23 mouse cellular contexts compared by ENCODE assay signal in genomic region chr19:20557211-20557610, GRCm38 (mm10).
DNase-seq lines count a peak whose midpoint lies in the region; ATAC-seq and TF ChIP-seq lines count a peak whose summit lies in the region.
"Had no signal": no experiment of that assay in that cellular context is flagged by ENCODE, and none has a peak within 500 bp of the region (broad histone marks: within the 10 kb centered on the region; RNA-seq: fewer than 3 reads in every experiment).

No protein-coding gene starts in this region.

- no peak overlapping the region for H3K4me3 ChIP-seq in kidney, embryonic 16.5 days (ENCODE audit: low read length)
- no peak overlapping the region for H3K4me3 ChIP-seq in lung, postnatal 0 days (ENCODE audit: low read depth, low read length)
- H3K4me3 ChIP-seq in lung, adult 2 months (replicated peaks; ENCODE audit: extremely low read depth, low read depth, low read length), result no peak overlapping the region
- no peak overlapping the region for H3K4me3 ChIP-seq in stomach, postnatal 0 days (ENCODE audit: low read depth, low read length)
- H3K4me3 ChIP-seq: embryonic facial prominence, embryonic 10.5 days; heart, adult 2 months; heart, embryonic 15.5 days; hindbrain, embryonic 10.5 days; intestine, embryonic 15.5 days had no signal

- no peaks in the 10 kb centered on the region for H3K27me3 ChIP-seq in kidney, embryonic 16.5 days (ENCODE audit: insufficient read depth, low read length)
- no peaks in the 10 kb centered on the region for H3K27me3 ChIP-seq in lung, postnatal 0 days (replicated peaks; ENCODE audit: insufficient read depth, low read length)
- no peaks in the 10 kb centered on the region for H3K27me3 ChIP-seq in stomach, postnatal 0 days (ENCODE audit: control insufficient read depth, insufficient read depth, low read length)
- H3K27me3 ChIP-seq: heart, embryonic 15.5 days; intestine, embryonic 15.5 days had no signal

- intact Hi-C loops in heart, postnatal 25 days (cut with DNase I), result no loop called here

- no peak overlapping the region for H3K27ac ChIP-seq in kidney, embryonic 16.5 days (ENCODE audit: low read length)
- no peak overlapping the region for H3K27ac ChIP-seq in lung, postnatal 0 days (ENCODE audit: low read length)
- H3K27ac ChIP-seq in stomach, postnatal 0 days (replicated peaks), result 0 out of 2 replicates have a peak overlapping the region, but pooled peaks have one; percentile 1
- H3K27ac ChIP-seq: embryonic facial prominence, embryonic 10.5 days; heart, adult 2 months; heart, embryonic 15.5 days; hindbrain, embryonic 10.5 days; hindbrain, embryonic 14.5 days; intestine, embryonic 15.5 days had no signal

- H3K4me1 ChIP-seq in kidney, embryonic 16.5 days (ENCODE audit: insufficient read depth, low read length), result no peaks in the 10 kb centered on the region
- no peaks in the 10 kb centered on the region for H3K4me1 ChIP-seq in lung, postnatal 0 days (ENCODE audit: insufficient read depth, low read depth, low read length)
- no peaks in the 10 kb centered on the region for H3K4me1 ChIP-seq in lung, adult 2 months (ENCODE audit: control insufficient read depth, insufficient read depth, low read length)
- no peaks in the 10 kb centered on the region for H3K4me1 ChIP-seq in stomach, postnatal 0 days (replicated peaks; ENCODE audit: control insufficient read depth, insufficient read depth)
- H3K4me1 ChIP-seq: embryonic facial prominence, embryonic 10.5 days; heart, embryonic 15.5 days; hindbrain, embryonic 10.5 days; intestine, embryonic 15.5 days had no signal

- no peak overlapping the region for H3K4me2 ChIP-seq in kidney, embryonic 16.5 days (replicated peaks; ENCODE audit: low read depth, low read length)
- H3K4me2 ChIP-seq in lung, postnatal 0 days (replicated peaks; ENCODE audit: low read depth, low read length), result no peak overlapping the region
- no peak overlapping the region for H3K4me2 ChIP-seq in stomach, postnatal 0 days (replicated peaks; ENCODE audit: low read depth)
- H3K4me2 ChIP-seq: heart, embryonic 11.5 days; heart, embryonic 15.5 days; hindbrain, embryonic 14.5 days; intestine, embryonic 15.5 days had no signal

- no peaks in the 10 kb centered on the region for H3K9me3 ChIP-seq in kidney, embryonic 16.5 days (ENCODE audit: low read length)
- H3K9me3 ChIP-seq in lung, postnatal 0 days (ENCODE audit: low read length), result no peaks in the 10 kb centered on the region
- H3K9me3 ChIP-seq in stomach, postnatal 0 days (ENCODE audit: control insufficient read depth, low read length), result no peaks in the 10 kb centered on the region
- H3K9me3 ChIP-seq: embryonic facial prominence, embryonic 10.5 days; G1E; heart, embryonic 15.5 days; hindbrain, embryonic 10.5 days; intestine, embryonic 15.5 days had no signal

- TF ChIP-seq EP300 in lung, postnatal 0 days (IDR thresholded peaks at IDR 0.05), result 0 out of 2 replicates have a peak, but pooled peaks have one; percentile 13
- no peak for TF ChIP-seq EP300 in stomach, postnatal 0 days (optimal IDR thresholded peaks at IDR 0.05)

- H3K9ac ChIP-seq in kidney, embryonic 16.5 days (replicated peaks; ENCODE audit: low read length), result no peak overlapping the region
- no peak overlapping the region for H3K9ac ChIP-seq in lung, postnatal 0 days (replicated peaks; ENCODE audit: low read depth)
- H3K9ac ChIP-seq in stomach, postnatal 0 days (ENCODE audit: low read length), result no peak overlapping the region
- H3K9ac ChIP-seq: heart, embryonic 15.5 days; hindbrain, embryonic 14.5 days; intestine, embryonic 15.5 days had no signal

- no peak for TF ChIP-seq POLR2A in lung, adult 2 months (IDR thresholded peaks at IDR 0.05; ENCODE audit: borderline replicate concordance, extremely low read depth, low read depth, low read length)

- no peaks in the 10 kb centered on the region for H3K36me3 ChIP-seq in kidney, embryonic 16.5 days (ENCODE audit: insufficient read depth, low read length)
- no peaks in the 10 kb centered on the region for H3K36me3 ChIP-seq in lung, postnatal 0 days (ENCODE audit: insufficient read depth, low read length)
- H3K36me3 ChIP-seq in stomach, postnatal 0 days (ENCODE audit: control insufficient read depth, insufficient read depth, low read length), result no peaks in the 10 kb centered on the region
- H3K36me3 ChIP-seq: embryonic facial prominence, embryonic 10.5 days; G1E; heart, embryonic 15.5 days; hindbrain, embryonic 10.5 days; intestine, embryonic 15.5 days had no signal

- DNase-seq in kidney, postnatal 36 days, result no peak
- no peak for DNase-seq in lung, postnatal 0 days (ENCODE audit: low spot score)
- no peak for DNase-seq in lung, adult 2 months
- DNase-seq in fibroblast of lung, adult 2 months (ENCODE audit: low read depth), result peak; percentile 15
- no peak for DNase-seq in stomach, postnatal 0 days (ENCODE audit: low spot score)
- DNase-seq in heart, postnatal 25 days (ENCODE audit: low spot score), result no peak
- no peak for DNase-seq in thymus, postnatal 10 days (ENCODE audit: low spot score in 2 of 2)
- DNase-seq: adrenal gland, postnatal 14 days; B cell, adult 2 months; cerebellum, adult 18-20 months; cerebellum, postnatal 10 days; gastrocnemius, postnatal 36 days; heart, adult 2 months; heart, postnatal 14 days had no signal

- 82% methylated on average over 4 of the region's 4 CpGs for WGBS in kidney, embryonic 16.5 days
- WGBS in lung, postnatal 0 days, result 37% methylated on average over 4 of the region's 4 CpGs
- 61% methylated on average over 4 of the region's 4 CpGs for WGBS in lung, adult 2 months
- 56% methylated on average over 4 of the region's 4 CpGs for WGBS in stomach, postnatal 0 days

- peak; percentile 42; the same call in 1 of the 2 replicates for ATAC-seq in kidney, embryonic 16.5 days (ENCODE audit: low FRiP score, low TSS enrichment)
- ATAC-seq in lung, postnatal 0 days, result no peak
- no peak for ATAC-seq in stomach, postnatal 0 days (ENCODE audit: low FRiP score, low TSS enrichment)
- ATAC-seq: CD4-positive, CD25-positive, alpha-beta regulatory T cell, adult 4 months; intestine, embryonic 15.5 days had no signal

- TF ChIP-seq CTCF in lung, postnatal 0 days (IDR thresholded peaks at IDR 0.05), result no peak
- no peak for TF ChIP-seq CTCF in lung, adult 2 months (IDR thresholded peaks at IDR 0.05; ENCODE audit: insufficient read depth, low read length)
- no peak for TF ChIP-seq CTCF in stomach, postnatal 0 days (IDR thresholded peaks at IDR 0.05; ENCODE audit: low read depth)
